Mouse (Mus musculus) kidney, embryonic 16.5 days (tissue): ENCODE measurements at regions not wholly inside any gene's neighbourhood (a gene's known extent, or its start where the extent isn't known, plus 50 kb on each side); places are given as distances from the start of the nearest gene placed in this dataset.

Experiments used
- ATAC-seq: fragments of 200-750 bp; cut with Nextera tagmentation; 2 replicates; pipeline ENCODE4 v1.8.0; 2017; ENCODE audit warnings: moderate TSS enrichment; ENCODE audit not compliant: low FRiP score, low TSS enrichment
- H3K27ac ChIP-seq: fragments of 300-500 bp; sonication (generic); 2 replicates; pipeline ENCODE4 v1.5.1; 2014; ENCODE audit warnings: low read length
- H3K27me3 ChIP-seq: fragments of 300-500 bp; sonication (generic); 2 replicates; pipeline ENCODE4 v1.6.1; 2014; ENCODE audit warnings: low read length, control low read depth, mixed read lengths; ENCODE audit not compliant: insufficient read depth
- H3K36me3 ChIP-seq: fragments of 300-500 bp; sonication (generic); 2 replicates; pipeline ENCODE4 v1.6.1; 2014; ENCODE audit warnings: low read length, control low read depth, mixed read lengths; ENCODE audit not compliant: insufficient read depth
- H3K4me1 ChIP-seq: fragments of 300-500 bp; sonication (generic); 2 replicates; pipeline ENCODE4 v1.6.1; 2014; ENCODE audit warnings: low read length, control low read depth, mixed read lengths; ENCODE audit not compliant: insufficient read depth
- H3K4me2 ChIP-seq: fragments of 300-500 bp; sonication (generic); replicated peaks from 2 replicates; pipeline ENCODE4 v1.6.1; 2014; ENCODE audit warnings: low read depth, low read length
- H3K4me3 ChIP-seq: fragments of 300-500 bp; sonication (generic); 2 replicates; pipeline ENCODE4 v1.5.1; 2014; ENCODE audit warnings: mild to moderate bottlenecking, low read length
- H3K9ac ChIP-seq: fragments of 300-500 bp; sonication (generic); replicated peaks from 2 replicates; pipeline ENCODE4 v1.6.1; 2014; ENCODE audit warnings: low read length
- H3K9me3 ChIP-seq: fragments of 300-500 bp; sonication (generic); 2 replicates; pipeline ENCODE4 v1.6.1; 2016; ENCODE audit warnings: low read length, control low read depth
- WGBS: fragments of 180-500 bp; shearing (Covaris S2); extraction: QIAGEN DNeasy Blood & Tissue Kit; methylation state at CpG from one replicate; pipeline ENCODE4 v1.1.7; 2014; 5-methylcytosine and 5-hydroxymethylcytosine counted together

- 89% methylated on average over 7 of the region's 7 CpGs for WGBS
- no peaks in the 10 kb centered on the region for H3K27me3 ChIP-seq
- no peaks in the 10 kb centered on the region for H3K36me3 ChIP-seq
- no peak overlapping the region for H3K4me2 ChIP-seq
- ATAC-seq, result no peak
- H3K27ac ChIP-seq, result no peak overlapping the region
- H3K4me3 ChIP-seq, result no peak overlapping the region
- H3K9me3 ChIP-seq, result no peaks in the 10 kb centered on the region
- H3K9ac ChIP-seq, result no peak overlapping the region
- H3K4me1 ChIP-seq, result no peaks in the 10 kb centered on the region
Measured at GRCm38 (mm10) chr10:125802923-125803583, 162.9 kb upstream of the Lrig3 start.

GRCm38 (mm10) chr10:125809763-125810361 is 156.1 kb upstream of the Lrig3 start:
- Histone ChIP-seq H3K27ac (peak overlapping the region; percentile 25), H3K4me1 (peaks cover 29% of the 10 kb centered on the region), H3K9ac (no peak overlapping the region), H3K36me3 (no peaks in the 10 kb centered on the region), H3K27me3 (no peaks in the 10 kb centered on the region), H3K4me2 (no peak overlapping the region), H3K4me3 (no peak overlapping the region), H3K9me3 (no peaks in the 10 kb centered on the region)
- ATAC-seq, result peak; percentile 83
- WGBS, result 23% methylated on average over 8 of the region's 8 CpGs

- 3% methylated on average over 3 of the region's 3 CpGs for WGBS
- no peak overlapping the region for H3K4me2 ChIP-seq
- H3K4me1 ChIP-seq, result peaks cover 29% of the 10 kb centered on the region
- H3K27me3 ChIP-seq, result no peaks in the 10 kb centered on the region
- peak overlapping the region; percentile 25; the same call in 1 of the 2 replicates for H3K27ac ChIP-seq
- H3K4me3 ChIP-seq, result no peak overlapping the region
- peak; percentile 84 for ATAC-seq
- no peaks in the 10 kb centered on the region for H3K9me3 ChIP-seq
- H3K9ac ChIP-seq, result no peak overlapping the region
- H3K36me3 ChIP-seq, result no peaks in the 10 kb centered on the region
Measured at GRCm38 (mm10) chr10:125810590-125810989, 155.4 kb upstream of the Lrig3 start.

GRCm38 (mm10) chr10:125814191-125814887 is 151.6 kb upstream of the Lrig3 start:
- Histone ChIP-seq H3K27ac (peak overlapping the region; percentile 3; the same call in 1 of the 2 replicates), H3K9me3 (no peaks in the 10 kb centered on the region), H3K9ac (no peak overlapping the region), H3K4me1 (peaks cover 27% of the 10 kb centered on the region), H3K36me3 (no peaks in the 10 kb centered on the region), H3K27me3 (no peaks in the 10 kb centered on the region), H3K4me2 (no peak overlapping the region), H3K4me3 (no peak overlapping the region)
- no peak for ATAC-seq
- 41% methylated on average over 7 of the region's 7 CpGs for WGBS

- Histone ChIP-seq H3K9ac (no peak overlapping the region), H3K36me3 (no peaks in the 10 kb centered on the region), H3K4me1 (no peaks in the 10 kb centered on the region), H3K4me2 (no peak overlapping the region), H3K4me3 (no peak overlapping the region), H3K9me3 (no peaks in the 10 kb centered on the region), H3K27ac (no peak overlapping the region), H3K27me3 (no peaks in the 10 kb centered on the region)
- 48% methylated on average over 5 of the region's 5 CpGs for WGBS
- ATAC-seq, result no peak
Measured at GRCm38 (mm10) chr10:125832134-125832533, 133.8 kb upstream of the Lrig3 start.

- H3K4me3 ChIP-seq, result no peak overlapping the region
- H3K36me3 ChIP-seq, result no peaks in the 10 kb centered on the region
- no peak overlapping the region for H3K9ac ChIP-seq
- H3K27ac ChIP-seq, result no peak overlapping the region
- H3K4me2 ChIP-seq, result no peak overlapping the region
- no peaks in the 10 kb centered on the region for H3K4me1 ChIP-seq
- no peaks in the 10 kb centered on the region for H3K9me3 ChIP-seq
- WGBS, result 80% methylated on average over 7 of the region's 7 CpGs
- H3K27me3 ChIP-seq, result no peaks in the 10 kb centered on the region
- ATAC-seq, result no peak
Measured at GRCm38 (mm10) chr10:125832764-125833163, 133.2 kb upstream of the Lrig3 start.

GRCm38 (mm10) chr10:125833989-125834388 is 132.0 kb upstream of the Lrig3 start:
- H3K9me3 ChIP-seq, result no peaks in the 10 kb centered on the region
- ATAC-seq, result no peak
- no peak overlapping the region for H3K9ac ChIP-seq
- no peak overlapping the region for H3K4me2 ChIP-seq
- 78% methylated on average over 4 of the region's 4 CpGs for WGBS
- H3K36me3 ChIP-seq, result no peaks in the 10 kb centered on the region
- H3K4me3 ChIP-seq, result no peak overlapping the region
- H3K27me3 ChIP-seq, result no peaks in the 10 kb centered on the region
- no peak overlapping the region for H3K27ac ChIP-seq
- peaks cover under 1% of the 10 kb centered on the region; the same call in 1 of the 2 replicates for H3K4me1 ChIP-seq

- Histone ChIP-seq H3K9ac (no peak overlapping the region), H3K4me1 (peaks cover 10% of the 10 kb centered on the region), H3K36me3 (no peaks in the 10 kb centered on the region), H3K27ac (0 out of 2 replicates have a peak overlapping the region, but pooled peaks have one; percentile 33), H3K4me3 (no peak overlapping the region), H3K27me3 (no peaks in the 10 kb centered on the region), H3K9me3 (no peaks in the 10 kb centered on the region), H3K4me2 (no peak overlapping the region)
- ATAC-seq, result no peak
- WGBS, result 63% methylated on average over 11 of the region's 11 CpGs
Measured at GRCm38 (mm10) chr10:125838982-125839381, 127.0 kb upstream of the Lrig3 start.

- WGBS, result 20% methylated on average over 5 of the region's 5 CpGs
- peak overlapping the region; percentile 26 for H3K4me2 ChIP-seq
Measured at GRCm38 (mm10) chr10:125839621-125840141, 126.3 kb upstream of the Lrig3 start.

More at GRCm38 (mm10) chr10:125839621-125840141, 126.3 kb upstream of the Lrig3 start:
- peaks cover 11% of the 10 kb centered on the region for H3K4me1 ChIP-seq
- peak overlapping the region; percentile 33; the same call in 1 of the 2 replicates for H3K27ac ChIP-seq
- no peak for ATAC-seq
- no peaks in the 10 kb centered on the region for H3K9me3 ChIP-seq
- H3K36me3 ChIP-seq, result no peaks in the 10 kb centered on the region
- H3K27me3 ChIP-seq, result no peaks in the 10 kb centered on the region
- no peak overlapping the region for H3K9ac ChIP-seq
- no peak overlapping the region for H3K4me3 ChIP-seq
